Mouse (Mus musculus): ENCODE measurements around the gene Dusp2. TPM values are rescaled to one million over a fixed set of nuclear protein-coding genes. Genes with fewer than 3 reads are reported as not detected.

Dusp2 gene
- total RNA-seq, 2 experiments from 2014 or later: 1.6 to 2.5 TPM

Other genes with a start within 250 kb of the Dusp2 start
- 1 to 10 TPM; 1.8 to 1.9 TPM for gene Ncaph, start 202.2 kb upstream of the Dusp2 start, total RNA-seq (2021)
- gene Itpripl1, start 192.7 kb upstream of the Dusp2 start, total RNA-seq (2021): 1 to 10 TPM; 1.8 to 2.6 TPM
- gene 1810024B03Rik, start 127.9 kb upstream of the Dusp2 start, total RNA-seq (2021): 1 to 10 TPM in 1 of 2 experiments, under 1 TPM in 1; 0.69 to 1.4 TPM
- gene Snrnp200, start 127.8 kb upstream of the Dusp2 start, total RNA-seq (2021): 10 to 100 TPM; 84.5 to 87.8 TPM
- gene Ciao1, start 88.3 kb upstream of the Dusp2 start, total RNA-seq (2021): 10 to 100 TPM; 77.3 to 90.5 TPM
- gene Tmem127, start 88.3 kb upstream of the Dusp2 start, total RNA-seq (2021): 10 to 100 TPM; 74.1 to 87.5 TPM
- 100 to 1,000 TPM; 107 to 119 TPM for gene Stard7, start 65.9 kb upstream of the Dusp2 start, total RNA-seq (2021)
- gene Astl, start 2.5 kb downstream of the Dusp2 start, total RNA-seq (2021): not detected
- under 1 TPM; 0.25 to 0.97 TPM for gene Adra2b, start 27.0 kb downstream of the Dusp2 start, total RNA-seq (2021)
- under 1 TPM in 1 of 2 experiments, not detected in 1; 0.63 TPM for gene Gpat2, start 89.0 kb downstream of the Dusp2 start, total RNA-seq (2021)
- gene Fahd2a, start 108.4 kb downstream of the Dusp2 start, total RNA-seq (2021): 10 to 100 TPM; 21.2 to 21.9 TPM
- 100 to 1,000 TPM; 130 to 133 TPM for gene Kcnip3, start 185.9 kb downstream of the Dusp2 start, total RNA-seq (2021)
- under 1 TPM; 0.11 to 0.17 TPM for gene Prom2, start 205.3 kb downstream of the Dusp2 start, total RNA-seq (2021)

Measured in left cerebral cortex, postnatal 36 days (tissue).